Mouse (Mus musculus) E14TG2a.4 (cell line): ENCODE measurements around the gene Bola2.

Experiments
- CTCF ChIP-seq: conservative IDR thresholded peaks from 2 replicates; pipeline ENCODE4 v1.5.1; 2014; ENCODE audit warnings: low read length
- NANOG ChIP-seq: IDR thresholded peaks from 2 replicates; pipeline ENCODE4 v1.6.1; 2014; ENCODE audit warnings: borderline replicate concordance, low read length, mixed read lengths
- POU5F1 ChIP-seq: IDR thresholded peaks from 2 replicates; pipeline ENCODE4 v1.6.1; 2014; ENCODE audit warnings: low read length, borderline replicate concordance

GRCm38 (mm10) chr7:126741452-126741851, 46.3 kb downstream of the Bola2 start:
- TF ChIP-seq CTCF (no peak), POU5F1 (no peak), NANOG (no peak)
